Mouse (Mus musculus) adrenal gland (tissue): ENCODE results near the gene Tnrc6c.

Experiments used
- intact Hi-C: fragments of 180-260 bp; cut with DNase I; formaldehyde crosslinking; loops from one replicate; pipeline ENCODE4 v1.15.1; 2025

Tnrc6c gene

DNA sequence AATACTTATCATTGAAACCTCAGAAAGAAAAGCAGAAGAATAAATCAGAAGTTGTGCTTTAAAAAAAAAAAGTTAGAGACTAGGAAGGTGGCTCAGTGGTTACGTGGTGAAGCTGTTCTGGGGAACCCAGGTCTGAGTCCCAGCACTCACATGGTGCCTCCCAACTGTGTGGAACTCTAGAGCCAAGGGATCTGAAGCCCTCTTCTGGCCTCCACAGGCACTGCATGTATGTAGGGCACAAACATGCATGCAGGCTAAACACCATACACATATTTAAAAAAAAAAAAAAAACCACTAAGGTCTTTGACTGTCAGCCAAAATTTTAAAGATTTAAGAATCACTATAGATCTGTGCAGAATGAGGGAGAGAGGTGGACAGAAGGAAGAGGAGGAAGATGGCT lies 20.4 kb downstream of the Tnrc6c start:
- intact Hi-C loops = no loop called here

DNA sequence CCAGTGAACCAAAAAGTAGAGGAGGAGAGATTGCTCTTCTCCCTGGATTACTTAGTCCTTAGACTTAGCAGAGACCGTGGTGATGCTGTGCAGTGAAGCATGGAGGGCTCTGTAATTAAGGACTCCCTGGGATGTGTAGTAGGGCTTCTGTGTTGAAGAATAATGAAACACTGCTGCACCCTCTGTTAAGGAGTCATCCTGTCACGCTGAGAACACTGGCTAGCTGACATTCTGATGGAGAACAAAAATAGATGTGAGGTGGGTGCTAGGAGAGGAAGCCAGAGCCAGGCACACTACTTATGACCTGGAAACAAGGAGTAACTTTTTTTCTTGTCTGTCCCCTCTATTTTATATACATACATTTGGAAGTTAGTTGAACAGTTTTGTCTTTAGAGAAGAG lies 22.6 kb downstream of the Tnrc6c start:
- intact Hi-C loops = no loop called here

DNA sequence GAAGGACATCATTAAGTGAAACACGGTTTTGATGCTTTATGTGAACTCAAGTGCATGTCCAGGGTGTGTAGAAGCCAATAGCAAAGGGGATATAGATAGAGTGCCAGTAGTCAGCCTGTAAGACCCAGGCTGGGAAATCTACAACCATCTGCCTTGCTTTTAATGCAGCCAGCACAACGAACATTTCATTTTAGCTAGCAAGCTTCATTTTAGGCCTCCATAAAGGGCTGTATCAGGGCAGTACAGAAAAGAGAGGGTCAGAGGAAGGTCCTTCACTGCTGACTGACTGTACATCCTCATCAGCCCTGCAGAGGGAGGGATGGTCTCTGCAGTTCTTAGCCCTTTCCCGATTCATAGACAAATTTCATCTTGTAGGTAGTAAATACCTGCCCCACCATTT lies 23.0 kb downstream of the Tnrc6c start:
- intact Hi-C loops = no loop called here

DNA sequence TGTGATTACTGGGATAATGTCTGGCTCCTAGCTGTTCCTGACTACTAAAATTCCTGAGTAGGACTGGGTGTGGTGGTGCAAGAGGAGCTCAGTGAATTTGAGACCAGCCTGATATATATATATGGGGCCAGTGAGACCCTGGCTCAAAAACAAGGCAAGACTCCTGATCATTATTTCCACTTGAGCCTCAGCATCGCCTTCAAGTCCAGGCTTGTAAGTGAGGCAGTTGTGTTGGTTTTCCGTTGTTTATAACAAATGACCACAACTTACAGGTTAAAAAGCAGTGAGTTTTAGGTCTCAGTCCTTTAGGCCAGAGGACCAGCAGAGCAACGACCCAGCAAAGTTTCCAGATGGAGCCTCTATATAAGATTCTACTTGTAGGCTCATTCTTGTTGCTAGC lies 23.5 kb downstream of the Tnrc6c start:
- intact Hi-C loops = no loop called here

DNA sequence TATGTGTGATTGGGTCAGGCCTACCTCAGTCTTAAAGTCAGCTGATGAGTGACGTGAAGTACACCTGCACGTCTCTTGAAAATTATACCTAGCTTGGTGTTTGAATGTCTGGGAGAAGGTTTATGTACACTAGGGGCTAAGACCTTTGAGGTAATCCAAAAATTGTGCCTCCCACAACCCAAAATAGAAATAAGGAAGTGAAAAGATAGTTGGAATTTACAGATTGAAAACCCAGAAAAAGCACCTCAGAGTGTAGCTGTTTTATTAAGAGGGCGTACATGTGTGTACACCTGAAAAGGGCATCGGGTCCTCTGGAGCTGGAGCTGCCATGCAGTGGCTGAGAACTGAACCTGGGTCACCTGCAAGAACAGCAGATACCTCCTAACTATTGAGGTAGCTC lies 24.1 kb downstream of the Tnrc6c start:
- intact Hi-C loops = no loop called here

DNA sequence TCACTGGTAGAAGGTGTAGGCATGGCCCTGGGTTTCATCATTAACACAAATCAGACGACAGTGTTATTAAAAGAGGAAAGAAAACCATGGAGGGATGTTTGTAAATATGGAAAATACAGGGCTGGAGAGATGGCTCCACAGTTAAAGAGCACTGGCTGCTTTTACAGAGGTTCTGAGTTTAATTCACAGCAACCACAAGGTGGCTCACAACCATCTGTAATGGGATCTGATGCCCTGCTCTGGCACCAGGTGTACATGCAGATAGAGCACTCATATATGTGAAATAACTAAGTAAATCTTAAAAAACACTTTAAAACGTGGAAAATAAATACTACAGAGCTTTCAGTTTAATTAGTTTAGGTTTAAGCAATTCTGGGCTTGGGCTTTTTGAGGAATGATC lies 24.7 kb downstream of the Tnrc6c start:
- intact Hi-C loops = no loop called here

DNA sequence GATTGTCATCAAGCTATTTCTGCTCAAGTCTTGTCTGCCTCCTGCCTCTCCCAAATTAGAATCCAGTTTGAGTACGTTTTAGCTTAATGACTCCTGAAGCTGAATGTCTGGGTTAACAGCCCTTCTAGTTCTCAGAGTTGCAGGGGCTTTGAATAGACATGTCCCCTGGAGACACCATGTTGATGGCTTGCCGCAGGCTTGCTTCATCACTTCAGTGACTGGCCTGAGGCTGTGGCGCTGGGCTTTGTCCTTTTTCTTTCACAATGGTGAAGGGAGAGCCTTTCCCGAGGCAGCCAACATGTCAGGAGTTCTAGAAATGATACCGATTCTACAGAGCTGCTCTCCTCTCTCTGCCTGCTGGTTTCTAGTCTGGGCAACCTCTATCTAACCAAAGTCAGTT lies 30.6 kb downstream of the Tnrc6c start:
- intact Hi-C loops = no loop called here

DNA sequence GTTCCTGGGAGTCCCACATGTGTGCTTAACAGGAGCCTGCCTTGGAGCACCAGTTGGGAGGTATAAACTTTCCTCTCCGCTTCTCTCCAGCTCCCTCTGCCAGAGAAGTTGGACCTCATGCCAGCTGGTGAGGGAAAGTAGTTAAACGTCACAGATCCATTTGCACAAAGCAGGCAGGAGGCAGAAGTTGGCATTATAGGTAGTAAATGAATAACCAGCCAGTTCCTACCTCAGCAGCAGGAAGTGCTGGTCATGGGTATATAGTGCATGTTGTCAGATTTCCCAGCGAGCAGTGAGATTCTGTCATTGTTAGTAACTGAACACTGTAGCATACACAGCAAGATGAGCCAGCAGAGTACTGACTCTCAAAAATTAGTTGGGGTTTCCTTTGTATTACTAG lies 31.4 kb downstream of the Tnrc6c start:
- intact Hi-C loops = no loop called here

DNA sequence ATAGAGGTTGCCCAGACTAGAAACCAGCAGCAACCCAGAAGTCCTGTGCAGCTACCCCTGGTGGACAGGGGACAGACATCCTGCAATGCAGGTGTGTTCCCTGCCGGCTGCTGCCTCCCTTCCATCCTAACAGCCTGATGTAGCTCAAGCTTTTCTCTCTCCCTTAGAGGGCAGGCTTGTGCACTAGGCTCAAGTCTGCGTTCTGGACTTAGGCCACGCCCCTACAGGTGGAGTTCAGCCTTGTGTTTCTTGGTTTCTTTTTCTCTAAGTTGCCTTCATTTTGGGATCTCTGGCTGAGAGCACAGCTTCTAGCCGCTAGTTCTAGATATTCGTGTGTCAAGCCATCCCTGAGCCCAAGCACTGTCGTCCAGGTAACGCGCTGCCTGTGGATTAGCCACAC lies 31.9 kb downstream of the Tnrc6c start:
- intact Hi-C loops = no loop called here

DNA sequence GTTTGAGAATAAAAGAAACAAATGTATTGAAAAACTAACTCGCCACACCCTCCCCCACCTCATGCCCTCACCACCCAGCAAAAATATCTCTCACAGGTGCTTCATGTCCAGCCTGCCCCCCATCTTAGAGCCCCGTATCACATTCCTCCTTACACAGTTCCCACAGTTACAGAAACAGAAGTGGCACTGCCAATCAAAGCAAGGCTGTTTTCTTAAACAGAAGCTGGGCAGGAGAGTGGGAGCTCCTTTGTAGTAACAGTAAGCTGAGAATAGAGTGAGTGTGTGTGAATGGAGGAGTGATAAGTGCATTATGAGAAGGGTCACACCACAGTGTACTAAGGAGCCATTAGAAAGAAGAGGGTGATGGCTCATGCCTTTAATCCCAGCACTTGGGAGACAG lies 34.5 kb downstream of the Tnrc6c start:
- intact Hi-C loops = no loop called here

DNA sequence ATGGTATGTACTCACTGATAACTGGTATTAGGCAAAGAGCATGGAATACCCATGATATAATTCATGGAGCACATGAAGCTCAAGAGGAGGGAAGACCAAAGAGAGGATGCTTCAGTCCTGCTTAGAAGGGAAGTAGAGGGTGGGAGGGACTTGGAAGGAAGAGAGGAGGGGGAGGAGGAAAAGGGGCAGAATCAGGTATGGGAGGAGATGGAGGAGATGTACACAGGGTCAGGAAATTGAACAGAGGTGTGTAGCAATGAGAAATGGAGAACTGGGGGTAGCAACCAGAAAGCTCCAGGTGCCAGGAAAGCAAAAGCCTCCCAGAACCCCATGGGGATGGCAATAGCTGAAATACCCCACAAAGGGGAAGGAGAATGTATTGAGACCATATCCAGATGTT lies 37.2 kb downstream of the Tnrc6c start:
- intact Hi-C loops = no loop called here

DNA sequence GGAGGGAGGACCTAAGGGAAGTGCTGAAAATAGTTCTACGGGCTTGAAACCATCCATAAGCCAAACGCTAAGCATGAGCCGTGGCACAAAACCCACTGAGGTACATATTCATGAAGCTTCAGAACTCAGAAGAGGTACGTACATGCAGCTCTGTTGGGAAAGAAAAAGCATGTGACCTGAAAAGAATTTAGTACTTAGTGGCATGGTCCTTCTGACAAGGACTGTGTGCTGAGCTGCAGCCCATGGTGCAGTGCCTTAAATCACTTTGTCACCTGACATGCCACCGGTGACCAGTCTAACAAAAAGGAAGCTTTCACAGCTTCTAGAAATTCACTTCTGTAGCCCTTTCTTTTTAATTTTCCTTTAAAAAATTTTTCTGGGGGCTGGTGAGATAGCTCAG lies 40.0 kb downstream of the Tnrc6c start:
- intact Hi-C loops = no loop called here

DNA sequence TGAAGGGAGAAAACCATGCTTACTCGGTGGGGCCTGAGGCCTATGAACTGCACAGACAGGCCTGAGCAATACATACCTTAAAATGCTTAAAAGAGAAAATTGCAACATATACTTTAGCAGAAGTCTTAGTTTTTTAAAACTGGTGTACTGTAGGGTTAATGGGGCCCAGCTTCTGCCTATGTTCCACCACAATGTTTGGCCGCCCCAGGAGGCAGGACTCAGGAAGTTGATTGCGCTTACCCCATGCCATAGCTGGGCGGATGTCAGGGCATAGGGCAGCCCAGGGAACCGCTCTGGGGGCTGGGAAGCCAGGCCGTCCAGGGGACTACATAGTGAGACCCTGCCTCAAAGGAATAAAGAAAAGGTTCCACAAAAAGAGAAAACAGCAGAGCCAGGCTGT lies 42.5 kb downstream of the Tnrc6c start:
- intact Hi-C loops = no loop called here

DNA sequence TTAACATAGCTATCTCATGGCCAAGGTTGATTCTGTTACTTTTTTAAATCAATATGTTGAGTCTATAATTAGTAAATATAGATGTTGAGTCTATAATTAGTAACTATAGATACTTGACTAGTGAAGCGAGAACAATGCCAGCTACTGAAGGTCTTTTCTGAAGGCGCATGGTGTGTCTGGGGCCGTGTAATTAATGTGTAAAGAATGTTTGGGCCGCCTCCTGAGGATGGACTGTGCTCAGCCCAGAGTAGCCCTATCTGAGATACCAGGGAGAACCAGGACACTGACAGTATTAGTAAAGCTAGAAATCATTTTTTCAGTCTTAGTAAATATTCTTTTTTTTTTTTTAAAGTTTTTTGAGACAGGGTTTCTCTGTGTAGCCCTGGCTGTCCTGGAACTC lies 46.8 kb downstream of the Tnrc6c start:
- intact Hi-C loops = no loop called here

DNA sequence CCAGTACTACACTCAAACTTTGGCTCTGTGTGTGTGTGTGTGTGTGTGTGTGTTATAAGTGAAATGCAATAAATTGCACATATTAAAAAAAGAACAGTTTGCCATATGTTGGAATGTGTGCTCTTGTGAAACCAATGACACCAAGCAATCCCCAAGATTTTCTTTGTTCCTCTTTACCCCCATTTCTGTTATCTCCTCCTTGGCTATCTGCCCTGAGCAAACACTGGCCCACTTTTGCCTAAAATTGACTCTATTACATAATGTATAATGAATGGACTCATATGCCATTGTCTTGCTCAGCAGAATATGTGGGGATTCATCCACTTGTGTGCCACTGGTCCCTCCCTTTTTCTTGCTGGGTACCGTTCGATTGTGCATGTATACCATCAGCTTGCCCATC lies 52.2 kb downstream of the Tnrc6c start:
- intact Hi-C loops = loop anchor here (5.0 kb wide), 2 partner anchors 116 to 324 kb away; no protein-coding TSS in a partner anchor

DNA sequence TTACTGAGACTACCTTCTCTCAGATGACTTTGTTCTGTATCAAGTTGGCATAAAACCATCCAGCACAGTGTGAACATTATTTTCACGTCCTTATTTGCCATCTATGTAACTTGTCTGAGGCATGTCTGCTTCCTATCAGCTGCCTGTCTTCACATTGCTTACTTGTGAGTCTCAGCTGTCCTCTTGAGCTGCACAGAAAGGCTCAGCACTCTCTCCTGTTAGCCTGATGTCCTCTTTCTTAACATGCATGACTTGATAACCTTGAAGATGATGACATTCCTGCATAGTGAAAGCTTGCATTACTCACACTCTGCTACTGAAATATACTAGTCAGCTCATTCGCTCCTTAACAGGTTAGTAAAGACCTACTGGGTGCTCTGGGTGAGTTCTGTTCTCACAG lies 53.1 kb downstream of the Tnrc6c start:
- intact Hi-C loops = loop anchor here (5.0 kb wide), 2 partner anchors 115 to 325 kb away; no protein-coding TSS in a partner anchor

DNA sequence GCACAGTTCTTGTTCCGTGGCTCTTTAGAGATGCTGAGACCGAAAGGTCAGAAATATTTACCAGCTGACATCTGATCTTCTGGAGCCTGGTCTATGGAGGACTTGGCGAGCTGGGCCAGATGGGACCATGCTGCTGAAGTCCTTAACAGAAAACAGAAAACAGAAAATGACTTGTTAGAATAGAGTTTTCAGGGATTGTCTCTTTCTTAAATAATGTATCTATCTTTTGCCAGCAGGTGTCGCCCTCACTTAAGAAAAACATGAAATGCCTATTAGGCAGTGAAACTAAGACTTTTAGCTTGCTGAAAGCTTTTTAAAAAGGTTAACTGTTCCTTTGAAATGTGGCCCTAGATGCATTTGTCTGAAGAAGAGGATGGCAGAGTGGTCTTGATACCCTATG lies 55.2 kb downstream of the Tnrc6c start:
- intact Hi-C loops = loop anchor here (2.0 to 5.0 kb wide), 3 partner anchors 77 to 327 kb away; no protein-coding TSS in a partner anchor

DNA sequence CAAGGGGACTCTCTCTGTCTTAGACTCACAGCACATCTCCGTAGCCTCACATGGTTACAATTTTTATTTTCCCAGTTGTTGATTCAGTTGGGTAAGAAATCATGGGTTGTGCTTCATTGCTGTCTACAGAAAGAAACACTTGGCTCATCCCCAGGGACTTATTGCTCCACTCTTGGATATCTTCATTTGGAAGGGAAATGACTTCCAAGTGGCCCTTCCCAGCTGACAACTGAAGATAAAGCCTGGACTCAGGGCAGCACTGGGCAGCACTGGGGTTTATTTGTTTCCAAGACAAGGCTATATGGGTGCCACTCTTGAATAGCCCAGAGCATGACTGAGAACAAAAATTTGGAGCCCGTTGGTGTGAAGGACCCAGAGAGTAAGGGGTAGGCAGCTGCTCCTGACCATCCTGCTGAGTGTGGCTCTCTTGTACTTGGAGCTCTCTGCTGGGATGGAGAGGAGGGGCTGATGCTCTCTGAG lies 56.8 kb downstream of the Tnrc6c start:
- intact Hi-C loops = no loop called here

DNA sequence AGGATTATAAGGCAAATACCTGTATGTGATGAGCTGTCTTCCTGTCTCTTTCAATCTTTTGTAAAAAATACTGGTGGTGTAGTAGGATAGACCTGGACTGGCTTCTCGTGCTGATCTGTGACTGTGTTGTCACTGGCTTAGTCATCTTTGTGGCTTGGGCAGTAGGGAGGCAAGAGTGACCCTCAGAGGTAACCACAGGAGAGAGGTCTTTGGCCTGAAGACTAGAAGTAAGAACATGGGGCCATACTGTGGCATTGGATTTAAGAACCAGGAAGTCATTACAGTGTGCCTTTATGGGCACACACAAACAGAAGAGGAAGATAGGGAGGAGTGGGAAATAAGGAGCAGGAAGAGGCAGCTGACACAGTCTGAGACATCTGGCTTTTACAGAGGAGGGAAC lies 58.0 kb downstream of the Tnrc6c start:
- intact Hi-C loops = no loop called here

DNA sequence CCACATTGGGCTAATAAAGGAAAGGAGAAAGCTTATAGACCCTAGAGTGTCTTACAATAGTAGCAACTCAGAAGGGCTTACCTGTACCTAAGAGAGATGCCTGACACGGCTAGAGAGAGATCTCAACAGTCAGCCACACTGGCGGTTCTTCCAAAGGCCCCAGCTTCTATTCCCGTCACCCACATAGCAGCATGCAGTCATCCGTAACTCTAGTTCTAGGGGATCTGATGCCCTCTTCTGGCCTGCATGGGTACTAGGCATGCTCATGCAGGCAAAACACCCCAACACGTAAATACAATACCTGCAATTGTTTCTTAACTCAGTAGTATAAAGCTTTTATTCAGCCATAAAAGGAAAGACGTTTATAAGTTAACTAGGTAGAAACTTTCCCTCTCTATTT lies 59.3 kb downstream of the Tnrc6c start:
- intact Hi-C loops = no loop called here

DNA sequence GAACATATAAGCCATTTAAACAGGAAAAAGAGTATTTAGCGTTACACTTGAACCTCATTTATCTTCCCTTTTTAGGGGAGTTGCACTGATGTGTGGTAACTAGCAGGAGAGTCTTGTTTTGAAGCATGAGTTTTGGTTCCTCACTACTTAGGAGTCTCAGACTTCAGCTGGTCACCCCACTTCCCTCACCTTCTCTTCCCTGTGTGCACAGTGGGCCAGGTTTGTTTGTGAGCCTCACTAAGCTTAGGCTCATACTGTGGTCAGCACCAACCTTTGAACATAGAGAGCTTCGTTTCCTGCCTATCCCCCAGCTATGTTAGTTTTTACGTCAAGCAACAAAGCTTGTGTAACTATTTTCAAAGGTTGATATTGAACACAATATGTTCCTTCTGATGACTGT lies 64.7 kb downstream of the Tnrc6c start:
- intact Hi-C loops = no loop called here

DNA sequence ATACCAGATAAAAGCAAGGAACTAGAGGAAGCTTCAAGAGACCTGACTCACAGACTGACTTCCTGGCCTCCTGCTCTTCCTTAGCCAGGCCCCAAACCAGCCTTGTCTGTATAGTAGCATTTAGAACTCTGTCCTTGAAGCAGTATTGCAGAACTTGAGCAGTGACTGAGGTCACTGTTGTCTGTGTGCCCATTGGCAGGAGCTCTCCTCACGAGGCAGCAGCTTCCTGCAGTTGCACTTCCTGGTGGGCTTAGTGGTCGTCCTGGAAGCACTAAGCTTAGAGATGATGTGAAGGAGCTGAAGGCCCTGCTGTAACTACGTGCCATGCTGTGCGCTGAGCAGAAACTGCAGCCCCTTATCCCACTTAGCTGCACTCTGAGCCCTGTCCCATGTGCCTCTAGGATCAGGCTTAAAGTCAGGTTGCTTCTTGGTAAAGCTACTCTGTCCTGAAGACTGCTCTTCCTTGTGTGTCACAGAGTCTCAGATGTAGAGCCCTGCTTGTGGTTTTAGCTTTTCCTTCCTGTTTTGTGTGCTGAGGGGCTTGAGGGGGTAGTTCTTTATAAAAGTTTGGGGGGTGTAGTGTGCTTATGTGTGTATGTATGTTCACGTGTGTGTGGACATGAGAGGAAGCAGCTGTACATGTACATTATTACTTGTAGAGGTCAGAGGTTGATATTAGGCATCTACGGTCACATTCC lies 70.7 kb downstream of the Tnrc6c start:
- intact Hi-C loops = no loop called here

DNA sequence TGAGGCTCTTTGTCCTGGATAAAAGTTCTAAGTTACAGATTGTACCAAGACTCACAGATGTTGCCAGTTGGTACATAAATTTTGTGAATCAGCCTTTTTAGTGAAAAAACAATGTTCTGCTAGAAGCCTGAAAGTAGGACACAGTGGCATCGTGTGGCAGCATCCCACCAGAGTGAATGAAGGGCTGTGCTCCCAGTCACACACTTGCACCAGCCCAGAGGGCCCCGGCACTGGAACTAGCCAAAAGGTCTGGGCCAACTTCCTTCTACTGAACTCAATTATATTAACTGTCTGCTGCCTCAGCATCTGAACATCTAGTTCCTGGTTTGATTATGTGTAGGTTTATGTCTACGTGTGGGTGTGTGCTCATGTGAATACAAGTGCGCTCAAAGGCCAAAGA lies 72.9 kb downstream of the Tnrc6c start:
- intact Hi-C loops = no loop called here

DNA sequence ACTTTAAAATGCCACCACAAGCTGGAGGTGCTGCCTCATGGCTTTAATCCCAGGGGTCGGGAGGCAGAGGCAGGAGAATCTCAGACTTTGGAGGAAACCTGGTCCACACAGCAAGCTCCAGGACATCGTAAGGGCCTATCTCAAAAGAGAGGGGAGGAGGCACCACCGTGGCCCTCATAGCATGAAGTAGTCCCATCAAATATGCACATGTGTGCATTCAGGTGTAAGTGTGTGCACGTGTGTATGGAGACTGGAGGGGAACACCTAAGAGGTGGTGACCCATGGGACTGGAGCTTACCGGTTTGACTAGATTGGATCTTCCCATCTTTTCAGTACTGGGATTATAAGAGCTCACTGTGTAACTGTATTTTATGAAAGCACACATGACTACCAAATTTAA lies 74.2 kb downstream of the Tnrc6c start:
- intact Hi-C loops = no loop called here
